Mouse (Mus musculus): ENCODE data around the gene Hagh. TPM values are rescaled to one million over a fixed set of nuclear protein-coding genes. Genes with fewer than 3 reads are reported as not detected.

Hagh gene
- polyA plus RNA-seq, 1 experiment from 2014 or later, result 28.5 TPM

- H3K36me3 ChIP-seq, result peaks cover 38% of the 10 kb centered on the region
- no peak overlapping the region for H3K4me3 ChIP-seq
- peaks cover 8% of the 10 kb centered on the region for H3K4me1 ChIP-seq
- DNase-seq (ENCODE audit: low spot score), result no peak
- H3K27ac ChIP-seq (replicated peaks), result no peak overlapping the region
- H3K27me3 ChIP-seq (ENCODE audit: low read depth, poor library complexity, severe bottlenecking), result peaks cover 9% of the 10 kb centered on the region
- 77% methylated on average over 3 of the region's 3 CpGs for WGBS
- no peaks in the 10 kb centered on the region for H3K9me3 ChIP-seq (replicated peaks)
These were observed 16.0 kb downstream of the Hagh start for GRCm38 (mm10) chr17:24855838-24856464.

DNA sequence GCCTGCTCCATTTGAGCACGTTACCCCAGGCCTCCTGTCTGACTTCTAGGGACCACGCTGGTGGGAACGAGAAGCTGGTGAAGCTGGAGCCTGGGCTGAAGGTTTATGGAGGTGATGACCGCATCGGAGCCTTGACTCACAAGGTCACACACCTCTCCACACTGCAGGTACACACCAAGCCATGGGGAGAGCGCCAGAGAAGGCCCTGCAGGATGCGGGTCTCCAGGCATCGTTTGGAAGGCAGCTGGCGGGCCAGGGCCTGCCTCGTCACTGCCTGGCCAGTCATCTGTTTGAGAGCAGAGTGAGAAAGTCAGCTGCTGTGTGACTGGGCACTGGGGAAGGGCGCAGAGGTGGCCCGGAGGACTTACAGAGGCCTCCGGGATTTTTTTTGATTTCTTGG is 16.6 kb downstream of the Hagh start:
- Histone ChIP-seq H3K4me1 (peaks cover 2% of the 10 kb centered on the region), H3K9me3 (replicated peaks) (no peaks in the 10 kb centered on the region), H3K27me3 (ENCODE audit: low read depth, poor library complexity, severe bottlenecking) (peaks cover 3% of the 10 kb centered on the region), H3K4me3 (no peak overlapping the region), H3K36me3 (peaks cover 44% of the 10 kb centered on the region), H3K27ac (replicated peaks) (no peak overlapping the region)
- 93% methylated on average over 13 of the region's 13 CpGs for WGBS
- no peak for DNase-seq (ENCODE audit: low spot score)

- Histone ChIP-seq H3K4me3 (no peak overlapping the region), H3K36me3 (peaks cover 57% of the 10 kb centered on the region)
These were observed 18.0 kb downstream of the Hagh start for GRCm38 (mm10) chr17:24857831-24858470.

DNA sequence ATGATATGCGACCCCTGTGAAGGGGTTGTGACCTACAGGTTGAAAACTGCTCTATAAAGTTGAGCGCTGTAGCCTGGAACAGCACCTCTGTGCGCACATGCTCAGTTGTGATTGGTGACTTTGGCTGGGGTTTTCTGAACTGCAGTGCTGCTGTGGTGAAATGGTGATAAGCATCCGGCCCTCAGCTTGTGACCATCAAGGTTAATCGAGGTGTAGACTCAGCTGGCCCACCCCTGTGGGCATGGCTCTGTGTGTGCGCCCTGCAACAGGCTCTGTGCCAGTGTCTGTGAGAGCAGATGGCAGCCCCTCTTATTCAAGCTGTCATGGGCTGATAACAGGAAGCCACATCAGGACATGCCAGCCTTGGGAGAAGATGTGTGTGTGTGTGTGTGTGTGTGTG is 19.0 kb downstream of the Hagh start:
- Histone ChIP-seq H3K27me3 (ENCODE audit: low read depth, poor library complexity, severe bottlenecking) (no peaks in the 10 kb centered on the region), H3K9me3 (replicated peaks) (no peaks in the 10 kb centered on the region), H3K4me1 (no peaks in the 10 kb centered on the region), H3K36me3 (peaks cover 49% of the 10 kb centered on the region), H3K27ac (replicated peaks) (no peak overlapping the region), H3K4me3 (no peak overlapping the region)
- 91% methylated on average over 6 of the region's 6 CpGs for WGBS
- no peak for DNase-seq (ENCODE audit: low spot score)

More at GRCm38 (mm10) chr17:24857831-24858470, 18.0 kb downstream of the Hagh start:
- Histone ChIP-seq H3K27me3 (ENCODE audit: low read depth, poor library complexity, severe bottlenecking) (no peaks in the 10 kb centered on the region), H3K4me1 (no peaks in the 10 kb centered on the region), H3K27ac (replicated peaks) (no peak overlapping the region), H3K9me3 (replicated peaks) (no peaks in the 10 kb centered on the region)
- WGBS, result 89% methylated on average over 8 of the region's 8 CpGs
- DNase-seq (ENCODE audit: low spot score), result no peak

DNA sequence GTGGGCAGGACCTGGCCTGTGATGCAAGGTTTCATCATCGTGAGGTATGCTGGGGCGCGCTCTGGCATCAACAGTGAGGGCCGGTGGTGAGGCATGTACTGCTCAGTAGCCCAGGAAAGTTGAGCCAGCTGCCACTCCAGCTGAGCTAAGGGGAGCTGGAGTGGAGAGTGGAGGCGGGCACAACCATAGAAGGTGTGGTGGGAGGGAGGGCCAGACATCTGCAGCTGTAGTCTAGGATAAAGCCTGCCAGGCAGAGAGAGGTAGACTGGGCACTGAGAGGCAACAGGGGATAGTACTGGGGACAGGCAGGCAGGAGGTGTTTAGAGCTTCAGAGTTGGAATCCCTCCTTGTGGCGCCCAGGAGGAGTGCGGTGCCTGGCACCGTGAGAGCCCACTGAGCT is 20.1 kb downstream of the Hagh start:
- Histone ChIP-seq H3K4me1 (no peaks in the 10 kb centered on the region), H3K4me3 (no peak overlapping the region), H3K27me3 (ENCODE audit: low read depth, poor library complexity, severe bottlenecking) (no peaks in the 10 kb centered on the region), H3K36me3 (peaks cover 43% of the 10 kb centered on the region), H3K9me3 (replicated peaks) (no peaks in the 10 kb centered on the region), H3K27ac (replicated peaks) (no peak overlapping the region)
- no peak for DNase-seq (ENCODE audit: low spot score)
- 94% methylated on average over 8 of the region's 8 CpGs for WGBS

DNA sequence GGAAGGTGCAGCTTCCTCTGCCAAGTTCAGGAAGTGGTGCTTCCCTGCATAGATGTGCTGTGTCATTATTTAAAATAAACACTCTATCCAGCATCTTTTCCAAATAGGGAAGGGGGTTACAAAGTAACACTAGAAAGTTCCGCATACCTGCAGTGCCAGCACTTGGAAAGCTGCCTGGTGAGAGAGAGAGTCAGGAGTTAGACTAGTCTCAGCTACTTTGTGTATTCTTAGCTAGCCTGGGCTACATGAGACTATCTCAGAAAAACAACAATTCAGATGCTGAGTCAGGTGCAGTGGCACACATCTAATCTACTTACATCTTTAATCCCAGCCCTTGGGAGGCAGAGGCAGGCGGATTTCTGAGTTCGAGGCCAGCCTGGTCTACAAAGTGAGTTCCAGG is 21.8 kb downstream of the Hagh start:
- Histone ChIP-seq H3K27ac (replicated peaks) (no peak overlapping the region), H3K9me3 (replicated peaks) (no peaks in the 10 kb centered on the region), H3K4me1 (no peaks in the 10 kb centered on the region), H3K4me3 (no peak overlapping the region), H3K27me3 (ENCODE audit: low read depth, poor library complexity, severe bottlenecking) (no peaks in the 10 kb centered on the region), H3K36me3 (peaks cover 34% of the 10 kb centered on the region)
- DNase-seq (ENCODE audit: low spot score), result no peak
- WGBS, result 94% methylated on average over 3 of the region's 3 CpGs

- H3K4me1 ChIP-seq, result no peaks in the 10 kb centered on the region
- no peak within 1 kb of the TSS for H3K27ac ChIP-seq (replicated peaks)
- no peaks in the 10 kb centered on the region for H3K27me3 ChIP-seq (ENCODE audit: low read depth, poor library complexity, severe bottlenecking)
- no peaks in the 10 kb centered on the region for H3K9me3 ChIP-seq (replicated peaks)
- DNase-seq (ENCODE audit: low spot score), result no peak
- H3K4me3 ChIP-seq, result no peak within 1 kb of the TSS
- 87% methylated on average over 8 of the region's 8 CpGs for WGBS
- peaks cover 21% of the 10 kb centered on the region for H3K36me3 ChIP-seq
These were observed 25.8 kb downstream of the Hagh start, which contains the start of gene Igfals for GRCm38 (mm10) chr17:24865776-24866175. Gene Igfals, plus strand, starts transcription at chr17:24865997.

GRCm38 (mm10) chr17:24867914-24868313 is 28.0 kb downstream of the Hagh start:
- Histone ChIP-seq H3K27me3 (ENCODE audit: low read depth, poor library complexity, severe bottlenecking) (no peaks in the 10 kb centered on the region), H3K36me3 (no peaks in the 10 kb centered on the region; the same call in 1 of the 2 replicates), H3K4me3 (no peak overlapping the region), H3K27ac (replicated peaks) (no peak overlapping the region), H3K9me3 (replicated peaks) (no peaks in the 10 kb centered on the region), H3K4me1 (no peaks in the 10 kb centered on the region)
- DNase-seq (ENCODE audit: low spot score), result no peak
- 93% methylated on average over 10 of the region's 10 CpGs for WGBS

DNA sequence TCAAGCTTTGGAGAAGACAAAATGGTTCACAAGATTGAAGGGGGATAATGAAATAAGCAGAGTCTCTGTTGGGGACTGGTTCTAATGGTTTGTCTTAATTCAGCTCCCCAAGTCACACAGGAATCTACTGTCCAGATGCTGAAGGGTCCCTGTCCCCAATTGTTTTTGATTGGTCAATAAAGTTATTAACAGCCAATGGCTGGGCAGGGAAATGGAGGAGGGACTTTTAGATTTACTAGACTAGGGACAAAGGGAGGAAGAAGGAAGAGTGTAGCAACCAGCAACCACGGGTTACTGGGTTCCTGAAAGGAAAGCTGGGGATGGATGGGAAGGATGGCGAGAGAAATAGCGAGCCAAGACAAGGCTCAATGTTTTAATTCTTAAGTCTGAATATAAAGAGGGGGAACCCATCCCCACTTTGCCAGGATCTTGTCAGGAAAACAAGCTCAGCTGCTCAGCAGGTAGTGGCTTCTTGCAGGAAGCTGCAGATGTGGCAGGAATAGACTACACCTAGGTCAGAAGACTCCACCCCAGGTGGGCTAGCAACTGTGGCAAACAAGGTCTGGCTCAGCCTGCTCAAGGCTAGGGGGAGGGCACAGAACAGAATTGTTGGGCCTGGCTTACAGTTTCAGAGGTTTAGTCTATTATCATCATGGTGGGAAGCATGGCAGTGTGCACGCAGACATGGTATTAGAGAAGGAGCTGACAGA is 33.9 kb downstream of the Hagh start:
- Histone ChIP-seq H3K4me3 (no peak overlapping the region), H3K36me3 (no peaks in the 10 kb centered on the region), H3K9me3 (replicated peaks) (no peaks in the 10 kb centered on the region), H3K27ac (replicated peaks) (no peak overlapping the region), H3K27me3 (ENCODE audit: low read depth, poor library complexity, severe bottlenecking) (no peaks in the 10 kb centered on the region), H3K4me1 (peaks cover 12% of the 10 kb centered on the region)
- no peak for DNase-seq (ENCODE audit: low spot score)
- 47% methylated on average over 4 of the region's 4 CpGs for WGBS

DNA sequence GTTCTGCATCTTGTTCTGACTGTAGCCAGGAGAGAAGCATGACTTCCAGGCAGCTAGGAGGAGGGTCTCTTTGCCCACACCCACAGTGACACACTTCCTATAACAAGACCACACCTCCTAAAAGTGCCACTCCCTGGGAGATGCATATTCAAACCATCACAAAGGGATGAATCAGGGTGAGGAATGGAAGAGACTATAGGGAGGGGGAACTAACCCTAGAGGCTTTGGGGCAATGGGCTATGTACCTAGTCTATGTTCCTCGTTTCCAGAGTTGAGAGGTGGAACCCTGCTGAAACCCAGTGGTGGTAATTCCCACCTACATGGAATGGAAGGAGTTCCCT is 34.4 kb downstream of the Hagh start:
- no peak for DNase-seq (ENCODE audit: low spot score)
- Histone ChIP-seq H3K4me1 (peaks cover 12% of the 10 kb centered on the region), H3K36me3 (no peaks in the 10 kb centered on the region), H3K27me3 (ENCODE audit: low read depth, poor library complexity, severe bottlenecking) (no peaks in the 10 kb centered on the region), H3K27ac (replicated peaks) (no peak overlapping the region), H3K9me3 (replicated peaks) (no peaks in the 10 kb centered on the region), H3K4me3 (no peak overlapping the region)
- 71% methylated on average over 1 of the region's 1 CpGs for WGBS

DNA sequence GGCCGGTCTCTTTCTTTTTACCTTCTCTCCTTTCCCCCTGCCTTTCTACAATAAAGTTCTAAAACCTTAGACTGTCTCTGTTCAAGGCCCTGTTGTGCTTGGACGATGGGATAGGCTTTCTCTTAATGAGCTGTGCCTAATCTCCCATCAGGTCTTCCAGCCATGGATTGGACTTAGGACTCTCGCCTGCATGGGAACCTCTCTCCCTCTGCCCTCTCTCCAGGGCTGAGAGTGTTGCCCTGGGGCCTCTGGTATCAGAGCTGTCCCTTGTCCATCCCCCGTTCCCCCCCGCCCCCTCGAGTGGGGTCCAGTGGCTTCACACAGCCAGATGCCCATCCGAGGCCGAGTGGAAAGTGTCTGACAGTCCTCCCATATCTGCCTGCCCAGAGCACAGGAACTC is 35.0 kb downstream of the Hagh start:
- H3K4me3 ChIP-seq, result no peak overlapping the region
- no peak overlapping the region for H3K27ac ChIP-seq (replicated peaks)
- H3K27me3 ChIP-seq (ENCODE audit: low read depth, poor library complexity, severe bottlenecking), result no peaks in the 10 kb centered on the region
- 78% methylated on average over 8 of the region's 8 CpGs for WGBS
- no peaks in the 10 kb centered on the region for H3K9me3 ChIP-seq (replicated peaks)
- DNase-seq (ENCODE audit: low spot score), result no peak
- H3K4me1 ChIP-seq, result peaks cover 12% of the 10 kb centered on the region
- no peaks in the 10 kb centered on the region for H3K36me3 ChIP-seq

DNA sequence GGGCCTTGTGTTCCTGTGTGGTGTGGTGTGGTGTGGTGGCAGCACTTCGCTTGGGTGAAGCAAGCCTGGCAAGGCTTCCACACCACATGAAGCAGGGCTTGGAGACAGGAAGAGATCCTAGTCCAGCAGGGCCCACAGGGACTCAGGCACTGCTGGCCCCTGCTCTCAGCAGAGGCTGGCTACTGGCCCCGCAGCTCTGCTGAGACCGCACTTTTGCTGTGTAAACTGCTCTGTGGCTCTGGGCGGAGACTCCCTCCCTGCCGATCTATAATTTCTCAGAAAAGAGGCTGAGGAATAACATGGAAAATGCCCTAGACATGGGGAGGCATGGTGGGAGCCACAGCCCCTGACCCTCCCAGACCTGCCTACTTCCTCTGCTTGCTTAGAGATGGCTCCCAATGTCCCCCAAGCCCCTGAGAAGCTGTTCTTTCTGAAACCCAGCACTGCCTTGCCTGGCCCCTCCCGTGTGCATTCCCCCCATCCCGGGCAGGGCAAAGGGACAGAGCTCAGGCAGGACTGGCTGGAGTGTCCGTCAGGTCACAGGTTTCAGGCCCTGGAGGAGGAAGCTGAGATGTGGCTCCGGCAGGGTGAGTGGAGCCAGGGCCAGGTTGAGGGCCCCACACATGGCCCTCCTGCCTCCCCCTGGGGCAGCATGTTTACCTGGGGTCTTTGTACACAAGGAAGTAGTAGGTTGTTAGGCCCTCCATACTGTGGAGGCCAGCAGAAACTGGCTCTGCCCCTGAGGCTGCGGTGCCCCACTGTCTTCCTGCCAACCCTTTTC is 37.6 kb downstream of the Hagh start:
- WGBS, result 66% methylated on average over 10 of the region's 10 CpGs

More for the DNA sequence above, 37.6 kb downstream of the Hagh start:
- Histone ChIP-seq H3K9me3 (replicated peaks) (no peaks in the 10 kb centered on the region), H3K27ac (replicated peaks) (0 out of 2 replicates have a peak overlapping the region, but pooled peaks have one; percentile 52), H3K27me3 (ENCODE audit: low read depth, poor library complexity, severe bottlenecking) (no peaks in the 10 kb centered on the region), H3K36me3 (peaks cover 6% of the 10 kb centered on the region), H3K4me3 (no peak overlapping the region), H3K4me1 (peaks cover 12% of the 10 kb centered on the region)
- DNase-seq (ENCODE audit: low spot score), result no peak
